Mouse (Mus musculus) spleen, adult 2 months (tissue): Measurements from ENCODE around the gene Slc2a5. TPM values are rescaled to one million over a fixed set of nuclear protein-coding genes. Genes with fewer than 3 reads are reported as not detected.

ENCODE experiments used
- DNase-seq, 2 experiments: peaks; one replicate each; pipeline versions ENCODE4 v3.0.0 to v3.0.0-alpha.2; 2012 to 2021; ENCODE audit warnings: low spot score in 2 of 2, low read depth in 1 of 2
- H3K27ac ChIP-seq: fragments of 200-500 bp; 2 replicates; pipeline ENCODE4 v1.5.1; 2012; ENCODE audit warnings: low read length, inconsistent platforms; ENCODE audit not compliant: insufficient read depth
- H3K27me3 ChIP-seq: fragments of 200-500 bp; 2 replicates; pipeline ENCODE4 v1.6.1; 2012; ENCODE audit warnings: mild to moderate bottlenecking, moderate library complexity, low read length, inconsistent platforms; ENCODE audit not compliant: control insufficient read depth, insufficient read depth
- H3K36me3 ChIP-seq: fragments of 200-500 bp; 2 replicates; pipeline ENCODE4 v1.6.1; 2012; ENCODE audit warnings: mild to moderate bottlenecking, low read length, inconsistent platforms; ENCODE audit not compliant: control insufficient read depth, insufficient read depth
- H3K4me1 ChIP-seq: fragments of 200-500 bp; 2 replicates; pipeline ENCODE4 v1.6.1; 2011; ENCODE audit warnings: inconsistent platforms; ENCODE audit not compliant: control insufficient read depth, insufficient read depth, insufficient read length
- H3K4me3 ChIP-seq: fragments of 200-500 bp; 2 replicates; pipeline ENCODE4 v1.5.1; 2011; ENCODE audit warnings: mild to moderate bottlenecking, inconsistent platforms; ENCODE audit not compliant: insufficient read depth, insufficient read length; ENCODE audit errors: extremely low read depth
- CTCF ChIP-seq: fragments of 200-500 bp; IDR thresholded peaks from 2 replicates; pipeline ENCODE4 v1.5.1; 2011; ENCODE audit warnings: mild to moderate bottlenecking, inconsistent platforms; ENCODE audit not compliant: insufficient read depth, insufficient read length, insufficient replicate concordance; ENCODE audit errors: extremely low read depth
- POLR2A ChIP-seq: fragments of 200-500 bp; IDR thresholded peaks from 2 replicates; pipeline ENCODE4 v1.6.1; 2011; ENCODE audit warnings: low read depth, low read length, inconsistent platforms
- WGBS: fragments of 180-500 bp; shearing (Covaris S2); methylation state at CpG from one replicate; pipeline ENCODE4 v1.1.7; 2018; 5-methylcytosine and 5-hydroxymethylcytosine counted together
- polyA plus RNA-seq: library from polyadenylated mRNA; depleted of rRNA; stranded (reverse); fragments of >200 nt; gene quantifications from 2 replicates; pipeline ENCODE4 v1.2.3, GENCODE M21; 2012

Slc2a5 gene
- polyA plus RNA-seq, 1 experiment = 0.05 TPM

DNA sequence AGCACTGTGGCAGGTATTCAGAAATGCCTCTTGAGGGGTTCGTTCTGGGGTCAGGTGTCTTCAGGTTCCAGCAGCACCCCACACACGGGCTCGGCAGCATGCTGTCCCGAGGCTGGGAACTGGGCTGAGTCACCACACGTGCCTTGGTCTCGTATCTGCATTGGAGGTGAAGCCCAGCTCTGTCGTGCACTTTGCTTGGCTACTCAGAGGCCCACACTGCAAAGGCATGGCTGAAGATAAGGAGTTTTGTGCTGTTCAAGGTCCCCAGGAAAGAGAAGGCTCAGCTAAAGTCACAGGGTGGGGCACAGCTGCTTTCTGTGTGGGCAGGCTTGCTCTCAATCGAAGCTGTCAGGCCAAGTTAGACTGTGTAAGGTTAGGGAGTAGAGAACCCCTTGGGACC is 33.4 kb downstream of the Slc2a5 start:
- WGBS = 86% methylated on average over 8 of the region's 8 CpGs
- Histone ChIP-seq H3K36me3 (no peaks in the 10 kb centered on the region), H3K4me3 (no peak overlapping the region), H3K27me3 (no peaks in the 10 kb centered on the region), H3K4me1 (no peaks in the 10 kb centered on the region), H3K27ac (no peak overlapping the region)
- TF ChIP-seq CTCF (no peak), POLR2A (no peak)
- DNase-seq = no peak

DNA sequence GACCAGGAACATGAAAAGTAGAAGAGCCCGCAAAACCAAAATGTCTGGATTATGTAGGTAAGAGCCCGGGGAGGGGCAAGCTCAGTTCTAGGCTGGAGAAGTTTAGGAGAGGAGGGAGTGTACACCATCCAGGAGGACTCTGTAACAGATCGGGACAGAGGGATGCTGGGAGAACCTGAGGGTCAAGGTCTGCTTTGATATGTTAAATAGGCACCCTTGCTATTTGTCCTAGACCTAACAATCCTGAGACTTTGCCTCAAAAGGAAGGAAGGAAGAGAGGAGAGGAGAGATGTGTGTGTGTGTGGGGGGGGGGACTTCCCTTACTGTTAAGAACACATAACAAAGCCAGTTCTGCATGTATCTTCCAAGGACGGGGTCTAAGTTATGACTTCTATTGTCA is 36.2 kb downstream of the Slc2a5 start:
- WGBS = 84% methylated on average over 4 of the region's 4 CpGs
- H3K27me3 ChIP-seq = no peaks in the 10 kb centered on the region
- H3K36me3 ChIP-seq = no peaks in the 10 kb centered on the region
- H3K4me3 ChIP-seq = no peak overlapping the region
- no peak for DNase-seq
- H3K27ac ChIP-seq = no peak overlapping the region
- no peaks in the 10 kb centered on the region for H3K4me1 ChIP-seq
- no peak for TF ChIP-seq CTCF
- no peak for TF ChIP-seq POLR2A

DNA sequence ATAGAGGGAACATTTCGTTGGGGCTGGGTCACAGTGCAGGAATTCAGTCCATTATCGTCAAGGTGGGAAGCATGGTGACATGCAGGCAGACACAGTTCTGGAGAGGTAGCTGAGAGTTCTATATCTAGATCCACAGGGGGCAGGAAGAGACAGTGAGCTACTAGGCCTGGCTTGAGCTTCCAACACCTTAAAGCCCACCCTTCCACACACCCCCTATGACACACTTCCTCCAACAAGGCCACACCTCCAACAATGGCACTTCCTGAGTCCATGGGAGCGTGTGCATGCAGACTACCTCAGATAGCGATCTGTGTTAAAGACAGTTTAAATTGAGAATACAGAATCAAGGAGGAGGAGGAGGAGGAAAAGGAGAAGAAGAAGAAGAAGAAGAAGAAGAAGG is 36.6 kb downstream of the Slc2a5 start:
- Histone ChIP-seq H3K27ac (no peak overlapping the region), H3K27me3 (no peaks in the 10 kb centered on the region), H3K4me1 (no peaks in the 10 kb centered on the region), H3K4me3 (no peak overlapping the region), H3K36me3 (no peaks in the 10 kb centered on the region)
- 63% methylated on average over 4 of the region's 4 CpGs for WGBS
- TF ChIP-seq POLR2A = no peak
- no peak for TF ChIP-seq CTCF
- no peak for DNase-seq

GRCm38 (mm10) chr4:150157348-150157882 is 38.3 kb downstream of the Slc2a5 start:
- H3K27ac ChIP-seq = no peak overlapping the region
- H3K4me1 ChIP-seq = no peaks in the 10 kb centered on the region
- no peaks in the 10 kb centered on the region for H3K27me3 ChIP-seq
- 84% methylated on average over 14 of the region's 14 CpGs for WGBS
- no peak overlapping the region for H3K4me3 ChIP-seq
- no peaks in the 10 kb centered on the region for H3K36me3 ChIP-seq
- no peak for DNase-seq
- TF ChIP-seq POLR2A (no peak), CTCF (no peak)

GRCm38 (mm10) chr4:150159458-150159857 is 40.4 kb downstream of the Slc2a5 start:
- Histone ChIP-seq H3K4me3 (no peak overlapping the region), H3K27ac (no peak overlapping the region), H3K27me3 (no peaks in the 10 kb centered on the region), H3K4me1 (no peaks in the 10 kb centered on the region), H3K36me3 (no peaks in the 10 kb centered on the region)
- DNase-seq = no peak
- TF ChIP-seq POLR2A (no peak), CTCF (no peak)
- 48% methylated on average over 2 of the region's 2 CpGs for WGBS

DNA sequence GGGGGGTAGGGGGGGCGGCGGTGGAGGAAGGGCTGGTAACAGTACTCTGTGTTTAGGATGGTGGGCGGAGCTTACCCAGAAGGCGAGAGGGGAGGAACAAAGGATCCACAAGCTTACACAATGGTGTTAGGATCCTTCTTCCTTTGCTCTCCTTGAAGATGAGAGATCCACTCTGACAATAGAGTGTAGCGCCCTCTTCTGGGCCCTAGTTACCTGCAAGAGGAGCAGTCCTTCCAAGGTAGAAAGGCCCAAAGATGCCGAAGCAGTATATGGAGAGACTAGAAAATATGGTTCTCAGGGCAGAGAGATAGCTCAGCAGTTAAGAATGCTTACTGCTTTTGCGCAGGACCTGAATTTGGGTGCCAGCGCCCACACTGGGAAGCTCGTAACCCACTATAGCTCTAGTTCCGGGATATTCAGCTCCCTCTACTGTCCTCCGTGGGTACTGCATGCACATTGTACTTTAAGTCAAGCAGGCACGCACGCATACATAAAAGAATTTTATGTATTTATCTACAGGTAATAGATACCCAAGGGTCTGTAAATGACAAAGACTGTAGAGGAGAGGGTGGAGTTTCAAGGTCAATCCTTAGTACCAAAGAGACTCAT is 43.6 kb downstream of the Slc2a5 start:
- Histone ChIP-seq H3K36me3 (no peaks in the 10 kb centered on the region), H3K4me3 (no peak overlapping the region), H3K4me1 (no peaks in the 10 kb centered on the region), H3K27me3 (no peaks in the 10 kb centered on the region), H3K27ac (no peak overlapping the region)
- TF ChIP-seq POLR2A (no peak), CTCF (no peak)
- DNase-seq = no peak
- WGBS = 87% methylated on average over 13 of the region's 13 CpGs

- DNase-seq = no peak
- 76% methylated on average over 13 of the region's 13 CpGs for WGBS
- Histone ChIP-seq H3K4me1 (no peaks in the 10 kb centered on the region), H3K36me3 (no peaks in the 10 kb centered on the region), H3K4me3 (no peak overlapping the region), H3K27ac (no peak overlapping the region), H3K27me3 (no peaks in the 10 kb centered on the region)
- TF ChIP-seq POLR2A (no peak), CTCF (no peak)
Observed at GRCm38 (mm10) chr4:150164875-150165274, 45.8 kb downstream of the Slc2a5 start.
